Mouse (Mus musculus) cerebellum, adult 11-12 months (tissue): ENCODE measurements around the gene Asah2.
"Not testable (repeated sequence)": the region's sequence is repeated elsewhere in the genome, so short reads cannot be mapped to it uniquely, and the experiment has no call there.

ENCODE experiments used
- DNase-seq: peaks from one replicate; pipeline ENCODE4 v3.0.0; 2022

Gene Asah2

DNA sequence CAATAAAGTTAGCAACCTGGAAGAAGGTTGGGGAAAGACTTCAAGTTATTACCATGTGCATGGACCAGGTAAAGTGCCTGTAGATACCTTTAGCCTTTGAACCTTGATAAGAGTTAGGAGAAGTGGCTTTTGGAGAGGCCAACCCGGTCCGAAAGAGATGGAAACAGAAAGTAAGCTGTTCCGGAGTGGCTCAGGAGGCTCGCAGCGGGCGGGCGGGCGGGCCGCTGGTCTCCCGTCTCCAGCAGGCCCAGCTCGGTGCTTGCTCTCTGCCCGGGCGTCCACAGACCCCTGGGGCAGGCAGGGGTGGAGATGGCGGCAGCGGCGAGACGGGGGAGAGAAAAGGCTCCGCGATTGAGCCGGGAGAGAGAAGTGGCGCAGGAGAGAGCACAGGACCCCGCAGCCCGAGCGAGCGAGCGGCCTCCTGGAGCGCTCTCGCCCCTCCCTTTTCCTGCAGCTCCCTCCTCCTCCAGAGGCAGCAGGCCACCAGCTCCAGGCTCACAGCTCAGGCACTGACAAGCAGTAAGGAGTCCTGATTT is at the start of gene Asah2:
TSS of gene Asah2 (minus strand) at position 441 of the 536 bp plus-strand sequence.
- DNase-seq, result peak; percentile 23

GRCm38 (mm10) chr19:32157045-32157444 is 49.0 kb upstream of the Asah2 start:
- DNase-seq, result no peak

- no peak for DNase-seq
Observed at GRCm38 (mm10) chr19:32152529-32152928, 44.5 kb upstream of the Asah2 start.

DNA sequence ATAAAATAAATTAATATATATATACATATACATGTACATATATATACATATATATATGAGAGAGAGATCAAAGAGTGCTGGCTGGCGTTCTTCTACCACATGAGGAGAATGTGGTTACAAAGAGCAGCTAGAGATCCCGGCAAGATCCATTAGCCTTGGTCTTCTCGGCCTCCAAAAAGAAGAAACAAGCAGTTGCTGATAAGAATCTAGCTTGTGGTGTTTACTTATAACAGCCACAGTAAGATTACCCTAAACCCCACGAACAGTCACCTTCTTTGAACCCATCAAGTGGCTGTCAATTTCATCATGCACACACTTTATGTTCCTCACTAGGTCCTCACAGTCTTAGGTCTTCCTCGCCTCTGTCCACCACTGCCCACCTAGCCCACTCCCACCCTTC is 40.7 kb upstream of the Asah2 start:
- DNase-seq, result no peak

GRCm38 (mm10) chr19:32142383-32142782 is 34.4 kb upstream of the Asah2 start:
- no peak for DNase-seq

DNA sequence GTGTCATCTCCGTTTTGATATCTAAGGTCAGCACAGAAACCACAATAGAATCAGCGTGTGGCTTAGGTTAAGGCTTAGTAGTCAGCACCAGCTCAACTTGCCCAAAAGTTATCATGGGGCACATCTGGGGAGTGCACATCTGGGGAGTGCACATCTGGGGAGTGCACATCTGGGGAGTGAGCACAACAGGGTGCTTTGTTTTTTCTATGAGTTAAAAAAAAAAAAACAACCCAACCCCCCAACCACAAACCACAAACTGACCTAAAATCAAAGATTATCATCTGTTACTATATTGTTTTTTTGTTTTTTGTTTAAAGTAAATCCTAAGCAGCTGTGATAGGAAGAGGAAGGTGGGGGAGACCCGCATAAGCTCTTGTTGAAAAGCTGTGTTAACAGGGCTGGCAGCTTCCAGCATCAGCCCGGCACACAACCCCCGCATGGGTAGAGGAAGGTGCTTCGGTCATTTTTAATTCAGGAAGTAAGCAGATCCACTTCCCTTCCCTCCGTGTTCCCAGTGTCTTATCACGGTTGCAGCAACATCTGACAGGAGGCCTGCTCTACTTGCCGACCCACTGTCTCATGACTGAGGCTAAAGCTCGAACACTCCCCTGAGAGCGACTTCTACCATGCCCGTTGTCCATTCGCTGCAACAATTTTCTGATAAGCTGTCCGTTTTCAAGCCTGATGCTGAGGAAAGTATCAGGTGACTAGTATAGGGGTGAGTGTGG is 30.5 kb upstream of the Asah2 start:
- DNase-seq, result no peak

GRCm38 (mm10) chr19:32137904-32138303 is 29.9 kb upstream of the Asah2 start:
- no peak for DNase-seq

DNA sequence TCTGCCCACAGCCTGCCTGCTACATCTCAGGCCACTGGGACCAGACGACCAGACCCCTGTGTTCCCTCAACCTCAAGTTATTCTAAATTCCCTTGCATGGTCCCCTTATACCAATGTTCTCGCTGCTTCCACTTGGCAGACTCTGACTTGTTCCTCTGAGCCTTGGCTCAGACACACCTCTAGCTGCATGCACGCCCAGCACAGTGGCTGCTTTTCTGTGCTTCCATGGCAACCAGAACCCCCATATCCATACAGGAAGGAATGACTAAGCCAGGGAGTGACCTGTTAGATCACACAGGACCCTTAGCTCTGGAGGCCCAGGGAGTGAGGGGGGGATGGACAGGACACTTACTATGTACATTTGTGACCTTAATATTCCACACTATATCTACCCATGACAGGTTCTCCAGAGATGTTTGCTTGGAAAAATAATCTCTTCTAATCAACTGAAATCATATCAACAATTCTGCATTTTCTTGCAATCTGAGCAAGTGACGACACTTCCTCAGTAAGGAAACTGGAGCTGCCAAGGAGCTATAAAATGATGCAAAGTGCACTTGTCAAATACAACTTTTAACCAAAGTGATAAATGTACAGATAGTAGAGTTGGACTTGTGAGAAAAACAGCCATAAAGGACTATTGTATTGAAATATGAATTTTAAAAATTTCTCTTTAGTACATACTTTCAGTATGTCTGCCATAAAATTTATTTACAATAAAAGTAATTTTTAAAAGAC is 29.0 kb upstream of the Asah2 start:
- no peak for DNase-seq

DNA sequence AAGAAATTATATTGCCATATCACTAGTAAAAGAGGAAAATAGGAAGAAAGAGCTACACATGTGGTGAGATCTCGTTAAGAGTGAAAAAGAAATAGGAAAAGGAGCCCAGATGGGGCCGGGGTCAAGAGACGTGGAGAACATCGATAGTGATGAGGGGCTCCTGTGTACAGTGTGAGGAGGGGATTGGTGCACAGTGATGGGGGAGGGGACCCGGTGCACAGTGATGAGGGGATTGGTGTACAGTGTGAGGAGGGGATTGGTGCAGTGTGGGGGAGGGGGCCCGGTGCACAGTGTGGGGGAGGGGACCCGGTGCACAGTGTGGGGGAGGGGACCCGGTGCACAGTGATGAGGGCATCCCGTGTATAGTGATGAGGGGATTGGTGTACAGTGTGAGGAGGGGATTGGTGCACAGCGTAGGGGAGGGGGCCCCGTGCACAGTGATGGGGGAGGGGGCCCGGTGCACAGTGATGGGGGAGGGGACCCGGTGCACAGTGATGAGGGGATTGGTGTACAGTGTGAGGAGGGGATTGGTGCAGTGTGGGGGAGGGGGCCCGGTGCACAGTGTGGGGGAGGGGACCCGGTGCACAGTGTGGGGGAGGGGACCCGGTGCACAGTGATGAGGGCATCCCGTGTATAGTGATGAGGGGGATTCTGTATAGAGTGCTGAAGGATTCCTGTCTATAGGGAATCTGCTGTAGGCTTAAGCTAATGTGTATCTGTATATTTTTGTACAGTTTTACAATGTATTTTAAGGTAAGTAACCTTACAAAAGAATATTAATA is 23.9 kb upstream of the Asah2 start:
- not testable (repeated sequence) for DNase-seq

- no peak for DNase-seq
Observed at GRCm38 (mm10) chr19:32129281-32129680, 21.3 kb upstream of the Asah2 start.

- DNase-seq, result no peak
Observed at GRCm38 (mm10) chr19:32127180-32127850, 19.3 kb upstream of the Asah2 start.

- no peak for DNase-seq
Observed at GRCm38 (mm10) chr19:32124155-32124554, 16.1 kb upstream of the Asah2 start.

DNA sequence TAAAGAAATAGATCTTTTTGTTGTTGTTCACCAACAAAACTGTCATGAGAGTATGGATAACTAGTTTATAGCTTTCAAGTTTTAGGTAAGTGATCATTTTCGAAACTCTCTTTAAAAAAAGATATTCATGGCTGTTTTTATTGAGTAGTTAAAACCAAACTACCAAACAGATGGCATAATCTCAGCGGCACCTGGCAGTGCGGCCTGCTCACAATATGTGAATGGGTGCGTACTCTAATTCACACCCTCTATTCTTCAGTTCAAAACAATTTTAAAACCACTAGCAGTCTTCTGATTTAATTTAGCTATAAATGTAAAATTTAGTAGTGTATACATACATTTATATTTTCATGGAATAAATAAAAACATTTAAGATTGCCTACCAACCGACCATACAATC is 15.2 kb upstream of the Asah2 start:
- no peak for DNase-seq

GRCm38 (mm10) chr19:32120798-32121197 is 12.8 kb upstream of the Asah2 start:
- no peak for DNase-seq

- DNase-seq, result no peak
Observed at GRCm38 (mm10) chr19:32119666-32120065, 11.7 kb upstream of the Asah2 start.

DNA sequence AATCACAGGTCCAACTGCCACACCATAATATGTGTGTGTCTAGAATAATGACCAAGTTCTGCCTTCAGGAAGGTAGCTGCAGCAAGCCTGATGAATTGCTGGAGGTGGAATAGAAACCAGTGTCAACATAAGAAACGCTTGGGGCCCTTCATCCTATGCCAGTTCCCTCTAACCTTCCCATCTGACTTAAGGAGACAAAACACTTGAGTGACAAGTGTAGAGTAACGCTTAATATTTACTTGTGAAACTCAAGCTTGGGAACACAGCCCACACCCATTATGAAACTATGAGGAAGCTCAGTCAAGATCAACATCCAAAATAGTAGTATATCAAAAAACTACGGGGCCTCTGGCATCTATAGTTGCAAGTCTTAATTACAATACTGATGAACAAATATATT is 10.5 kb upstream of the Asah2 start:
- no peak for DNase-seq

DNA sequence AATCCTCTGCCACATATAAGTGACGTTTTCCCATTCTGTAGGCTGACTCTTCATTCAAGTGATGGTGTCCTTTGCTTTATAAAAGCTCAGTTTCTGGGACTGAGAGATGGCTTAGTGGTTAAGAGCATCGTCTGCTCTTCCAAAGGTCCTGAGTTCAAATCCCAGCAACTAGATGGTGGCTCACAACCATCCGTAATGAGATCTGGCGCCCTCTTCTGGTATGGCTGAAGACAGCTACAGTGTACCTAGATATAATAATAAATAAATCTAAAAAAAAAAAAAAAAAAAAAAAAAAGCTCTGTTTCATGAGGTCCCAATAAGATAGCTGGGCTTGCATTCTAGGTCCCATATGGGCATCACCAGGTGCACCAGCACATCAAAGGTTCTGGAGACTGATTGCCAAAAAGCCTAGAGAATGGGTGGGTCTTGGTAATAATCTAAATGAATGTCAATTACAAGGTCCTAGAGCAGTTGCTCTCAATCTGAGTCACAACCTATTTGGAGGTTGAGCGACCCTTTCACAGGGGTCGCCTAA is 9.5 kb upstream of the Asah2 start:
- DNase-seq, result no peak

DNA sequence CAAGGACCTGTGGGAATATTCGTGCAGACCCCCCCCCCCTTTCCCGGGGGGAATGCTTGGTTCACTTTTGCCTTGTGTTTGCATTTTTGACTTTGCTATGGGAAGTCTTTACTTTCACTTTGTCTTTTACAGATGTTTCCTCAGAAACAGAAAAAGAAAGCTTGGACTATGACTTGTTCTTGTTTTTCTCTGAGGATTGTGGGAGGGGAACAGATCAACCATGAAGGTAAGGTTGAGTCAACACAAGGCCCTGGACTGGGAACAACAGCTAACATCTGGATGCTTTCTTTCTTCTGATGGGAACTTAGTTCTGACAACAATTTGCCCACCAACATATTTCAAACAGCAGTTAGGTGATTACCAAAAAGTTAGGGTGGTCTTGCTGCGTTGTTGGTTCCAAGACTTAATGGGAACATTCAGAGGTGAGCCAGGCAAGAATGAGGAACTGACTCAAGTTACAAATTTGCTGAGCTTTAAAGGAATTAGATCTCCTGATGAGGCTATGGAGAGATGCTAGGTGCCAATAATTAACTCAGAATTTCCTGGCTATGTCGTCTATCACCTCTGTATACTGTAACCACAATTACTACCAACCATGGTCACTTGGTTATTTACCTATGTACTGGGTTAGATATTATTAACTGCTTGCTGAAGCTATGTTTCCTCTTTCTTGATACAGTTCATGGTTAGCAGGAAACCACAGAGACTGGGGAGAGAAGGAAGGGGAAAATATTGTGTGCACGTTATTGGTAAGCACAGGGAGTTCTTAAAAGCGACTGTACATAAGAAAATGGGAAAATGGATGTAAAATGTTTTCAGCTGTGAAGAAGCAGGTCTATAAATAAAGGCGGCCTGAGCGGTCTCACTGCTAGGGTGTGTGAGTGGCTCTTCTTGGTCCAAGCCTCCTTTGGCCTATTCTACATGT is 4.1 kb upstream of the Asah2 start:
- DNase-seq, result no peak

DNA sequence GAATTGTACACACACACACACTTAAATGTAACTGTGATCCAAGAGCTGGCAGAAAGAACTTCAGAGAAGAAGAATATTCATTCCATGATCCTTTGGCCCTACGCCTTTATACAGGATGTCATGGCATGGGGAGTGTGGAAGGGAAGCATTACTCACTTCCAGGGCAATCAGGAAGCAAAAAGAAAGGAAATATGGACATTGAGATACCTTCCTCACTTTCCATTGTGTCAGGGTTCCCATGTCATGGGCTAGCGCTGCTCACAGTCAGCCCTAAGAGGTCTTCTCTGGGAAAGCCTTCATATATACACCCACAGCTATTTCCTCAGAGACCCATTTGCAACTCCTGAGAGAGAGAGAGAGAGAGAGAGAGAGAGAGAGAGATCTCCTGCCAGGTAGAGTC is 1.3 kb downstream of the Asah2 start:
- DNase-seq, result no peak

DNA sequence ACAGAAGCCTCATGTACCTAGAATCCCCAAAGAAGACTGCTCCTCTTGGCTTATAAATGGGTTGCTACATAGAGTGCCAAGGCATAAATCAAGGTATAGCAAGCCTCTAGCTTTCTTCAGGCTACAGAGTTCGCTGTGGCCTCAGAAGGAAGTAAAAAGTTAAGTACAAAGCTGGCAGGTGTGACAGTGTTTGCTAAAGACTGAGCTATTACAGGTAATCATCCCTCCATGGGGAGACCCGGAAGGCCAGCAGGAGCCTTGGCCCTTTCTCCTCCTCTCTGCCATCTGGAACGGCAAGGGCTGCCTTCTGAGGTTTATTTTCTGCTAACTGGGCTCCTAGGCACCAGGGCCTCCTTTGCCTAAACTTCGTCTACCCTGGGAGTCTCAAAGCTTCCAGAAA is 3.8 kb downstream of the Asah2 start:
- peak; percentile 20 for DNase-seq

GRCm38 (mm10) chr19:32102976-32103300 is 5.1 kb downstream of the Asah2 start:
- DNase-seq, result no peak
